Mouse (Mus musculus): ENCODE results near the gene Bank1. TPM values are rescaled to one million over a fixed set of nuclear protein-coding genes. Genes with fewer than 3 reads are reported as not detected.

Gene Bank1
- polyA plus RNA-seq, 1 experiment from 2014 or later: 1.5 TPM

- H3K9ac ChIP-seq (ENCODE audit: low read depth, low read length): no peak overlapping the region
- H3K4me2 ChIP-seq (replicated peaks; ENCODE audit: low read depth, low read length): no peak overlapping the region
- no peaks in the 10 kb centered on the region for H3K4me1 ChIP-seq (replicated peaks; ENCODE audit: control insufficient read depth, insufficient read depth, low read length)
- H3K4me3 ChIP-seq (ENCODE audit: low read depth, low read length): no peak overlapping the region
- DNase-seq (ENCODE audit: low spot score): no peak
- ATAC-seq (ENCODE audit: low FRiP score): no peak
- no peaks in the 10 kb centered on the region for H3K36me3 ChIP-seq (ENCODE audit: control insufficient read depth, insufficient read depth, low read length)
- 81% methylated on average over 2 of the region's 2 CpGs for WGBS
- no peaks in the 10 kb centered on the region for H3K9me3 ChIP-seq (ENCODE audit: control insufficient read depth, low read length)
- H3K27ac ChIP-seq (ENCODE audit: low read depth, low read length): no peak overlapping the region
- H3K27me3 ChIP-seq (ENCODE audit: control insufficient read depth, insufficient read depth, low read length): no peaks in the 10 kb centered on the region
These were observed 28.5 kb downstream of the Bank1 start for GRCm38 (mm10) chr3:136297355-136297754.

DNA sequence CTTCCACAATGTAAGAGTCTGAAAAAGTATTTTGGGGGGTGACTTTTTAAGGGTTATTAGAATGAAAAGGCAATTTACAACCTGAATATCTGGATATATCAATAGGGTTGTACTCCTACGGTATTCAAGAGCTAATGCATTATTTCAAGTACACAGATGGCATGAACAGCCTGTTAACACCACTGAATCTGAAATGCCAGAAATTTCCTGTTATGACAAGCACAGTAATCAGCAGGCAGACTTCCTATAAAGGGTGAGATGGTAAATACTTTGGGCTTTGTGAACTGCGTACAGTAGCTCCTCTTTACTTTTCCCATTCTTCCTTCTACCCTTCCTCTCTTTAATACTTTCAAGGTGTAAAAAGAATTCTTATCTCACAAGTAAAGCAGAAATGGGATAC lies 30.6 kb downstream of the Bank1 start:
- ATAC-seq (ENCODE audit: low FRiP score) (no peak), DNase-seq (ENCODE audit: low spot score) (no peak)
- no peak overlapping the region for H3K27ac ChIP-seq (ENCODE audit: low read depth, low read length)
- 87% methylated on average over 2 of the region's 2 CpGs for WGBS
- no peak overlapping the region for H3K4me2 ChIP-seq (replicated peaks; ENCODE audit: low read depth, low read length)
- H3K4me3 ChIP-seq (ENCODE audit: low read depth, low read length): no peak overlapping the region
- H3K36me3 ChIP-seq (ENCODE audit: control insufficient read depth, insufficient read depth, low read length): no peaks in the 10 kb centered on the region
- no peak overlapping the region for H3K9ac ChIP-seq (ENCODE audit: low read depth, low read length)
- H3K27me3 ChIP-seq (ENCODE audit: control insufficient read depth, insufficient read depth, low read length): no peaks in the 10 kb centered on the region
- no peaks in the 10 kb centered on the region for H3K9me3 ChIP-seq (ENCODE audit: control insufficient read depth, low read length)
- H3K4me1 ChIP-seq (replicated peaks; ENCODE audit: control insufficient read depth, insufficient read depth, low read length): no peaks in the 10 kb centered on the region

DNA sequence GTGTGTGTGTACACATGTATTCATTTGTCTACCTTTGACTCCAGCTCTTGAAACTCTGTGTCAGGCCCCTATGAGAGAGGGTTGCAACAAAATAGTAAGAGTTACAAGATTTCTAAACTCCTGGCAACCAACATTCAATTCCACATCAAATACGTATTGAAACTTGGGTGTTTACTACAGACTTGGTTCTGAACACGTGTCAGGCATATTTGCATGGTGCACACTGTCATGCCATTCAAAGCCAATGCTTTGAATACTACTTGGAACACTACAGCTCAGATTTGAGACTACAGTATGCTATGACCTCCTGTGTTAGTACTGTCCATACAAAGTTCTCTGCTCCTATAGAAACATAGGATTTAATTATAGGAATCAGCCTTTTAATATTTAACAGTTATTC lies 38.0 kb downstream of the Bank1 start:
- Histone ChIP-seq H3K36me3 (ENCODE audit: control insufficient read depth, insufficient read depth, low read length) (no peaks in the 10 kb centered on the region), H3K4me2 (replicated peaks; ENCODE audit: low read depth, low read length) (no peak overlapping the region), H3K4me3 (ENCODE audit: low read depth, low read length) (no peak overlapping the region), H3K9me3 (ENCODE audit: control insufficient read depth, low read length) (no peaks in the 10 kb centered on the region), H3K27me3 (ENCODE audit: control insufficient read depth, insufficient read depth, low read length) (no peaks in the 10 kb centered on the region), H3K4me1 (replicated peaks; ENCODE audit: control insufficient read depth, insufficient read depth, low read length) (no peaks in the 10 kb centered on the region), H3K9ac (ENCODE audit: low read depth, low read length) (no peak overlapping the region), H3K27ac (ENCODE audit: low read depth, low read length) (no peak overlapping the region)
- no peak for DNase-seq (ENCODE audit: low spot score)
- WGBS: 88% methylated on average over 2 of the region's 2 CpGs
- no peak for ATAC-seq (ENCODE audit: low FRiP score)

DNA sequence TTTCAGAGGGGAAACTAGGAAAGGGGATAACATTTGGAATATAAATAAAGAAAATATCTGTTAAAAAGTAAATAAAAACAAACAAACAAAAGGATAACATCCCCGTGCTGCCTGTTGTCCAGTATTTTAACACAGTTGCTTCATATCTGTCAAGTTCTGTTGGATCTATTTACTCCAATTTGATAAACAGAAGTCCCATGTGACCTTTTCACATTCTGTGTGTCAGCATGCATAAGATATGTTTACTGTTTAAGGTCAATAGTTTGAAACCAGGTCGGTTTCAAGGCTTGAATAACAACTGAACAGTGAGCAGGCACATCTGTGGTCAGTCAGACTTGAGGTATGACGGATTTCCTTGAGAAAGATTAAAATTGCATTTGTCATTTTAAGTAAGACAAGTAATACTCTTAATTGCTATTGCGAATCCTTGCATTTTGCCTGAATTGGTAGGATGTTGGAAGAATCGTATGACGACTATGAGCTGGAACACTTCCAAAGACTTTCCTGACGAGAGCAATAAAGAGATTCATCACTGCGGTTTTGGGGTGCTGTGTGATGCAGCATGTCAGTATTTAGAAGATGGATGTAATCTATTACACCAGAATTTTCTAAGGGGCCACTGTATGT lies 60.8 kb downstream of the Bank1 start:
- H3K27me3 ChIP-seq (ENCODE audit: control insufficient read depth, insufficient read depth, low read length): no peaks in the 10 kb centered on the region
- ATAC-seq (ENCODE audit: low FRiP score) (no peak), DNase-seq (ENCODE audit: low spot score) (no peak)
- H3K4me1 ChIP-seq (replicated peaks; ENCODE audit: control insufficient read depth, insufficient read depth, low read length): no peaks in the 10 kb centered on the region
- 88% methylated on average over 8 of the region's 8 CpGs for WGBS
- H3K4me2 ChIP-seq (replicated peaks; ENCODE audit: low read depth, low read length): no peak overlapping the region
- no peaks in the 10 kb centered on the region for H3K36me3 ChIP-seq (ENCODE audit: control insufficient read depth, insufficient read depth, low read length)
- H3K4me3 ChIP-seq (ENCODE audit: low read depth, low read length): no peak overlapping the region
- no peak overlapping the region for H3K9ac ChIP-seq (ENCODE audit: low read depth, low read length)
- H3K27ac ChIP-seq (ENCODE audit: low read depth, low read length): no peak overlapping the region
- H3K9me3 ChIP-seq (ENCODE audit: control insufficient read depth, low read length): no peaks in the 10 kb centered on the region

DNA sequence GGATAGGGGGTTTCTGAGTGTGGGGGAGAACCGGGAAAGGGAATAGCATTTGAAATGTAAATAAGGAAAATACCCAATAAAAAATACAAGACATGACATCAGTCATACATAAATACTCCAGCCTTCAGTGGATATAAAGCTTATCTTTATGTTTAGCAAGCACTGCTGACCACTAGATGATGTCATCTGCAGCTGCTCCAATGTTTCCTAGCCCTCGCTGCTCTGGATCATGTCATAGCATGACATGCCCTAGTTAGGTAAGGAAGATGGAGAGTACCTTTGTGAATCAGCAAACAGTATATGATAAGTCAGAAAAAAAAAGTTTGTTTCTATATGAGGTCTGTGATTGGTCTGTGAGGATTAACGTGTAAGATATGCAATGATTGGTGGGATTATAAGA lies 68.1 kb downstream of the Bank1 start:
- H3K4me3 ChIP-seq (ENCODE audit: low read depth, low read length): no peak overlapping the region
- no peak overlapping the region for H3K4me2 ChIP-seq (replicated peaks; ENCODE audit: low read depth, low read length)
- H3K27ac ChIP-seq (ENCODE audit: low read depth, low read length): no peak overlapping the region
- ATAC-seq (ENCODE audit: low FRiP score): no peak
- no peaks in the 10 kb centered on the region for H3K9me3 ChIP-seq (ENCODE audit: control insufficient read depth, low read length)
- no peak for DNase-seq (ENCODE audit: low spot score)
- H3K9ac ChIP-seq (ENCODE audit: low read depth, low read length): no peak overlapping the region
- H3K27me3 ChIP-seq (ENCODE audit: control insufficient read depth, insufficient read depth, low read length): no peaks in the 10 kb centered on the region
- 95% methylated on average over 3 of the region's 3 CpGs for WGBS
- no peaks in the 10 kb centered on the region for H3K4me1 ChIP-seq (replicated peaks; ENCODE audit: control insufficient read depth, insufficient read depth, low read length)
- H3K36me3 ChIP-seq (ENCODE audit: control insufficient read depth, insufficient read depth, low read length): no peaks in the 10 kb centered on the region

GRCm38 (mm10) chr3:136254713-136255112 lies 71.2 kb downstream of the Bank1 start:
- Histone ChIP-seq H3K9ac (ENCODE audit: low read depth, low read length) (no peak overlapping the region), H3K27ac (ENCODE audit: low read depth, low read length) (no peak overlapping the region), H3K4me2 (replicated peaks; ENCODE audit: low read depth, low read length) (no peak overlapping the region), H3K4me3 (ENCODE audit: low read depth, low read length) (no peak overlapping the region), H3K36me3 (ENCODE audit: control insufficient read depth, insufficient read depth, low read length) (no peaks in the 10 kb centered on the region), H3K4me1 (replicated peaks; ENCODE audit: control insufficient read depth, insufficient read depth, low read length) (no peaks in the 10 kb centered on the region), H3K9me3 (ENCODE audit: control insufficient read depth, low read length) (no peaks in the 10 kb centered on the region), H3K27me3 (ENCODE audit: control insufficient read depth, insufficient read depth, low read length) (no peaks in the 10 kb centered on the region)
- no peak for ATAC-seq (ENCODE audit: low FRiP score)
- DNase-seq (ENCODE audit: low spot score): no peak
- 65% methylated on average over 2 of the region's 2 CpGs for WGBS

DNA sequence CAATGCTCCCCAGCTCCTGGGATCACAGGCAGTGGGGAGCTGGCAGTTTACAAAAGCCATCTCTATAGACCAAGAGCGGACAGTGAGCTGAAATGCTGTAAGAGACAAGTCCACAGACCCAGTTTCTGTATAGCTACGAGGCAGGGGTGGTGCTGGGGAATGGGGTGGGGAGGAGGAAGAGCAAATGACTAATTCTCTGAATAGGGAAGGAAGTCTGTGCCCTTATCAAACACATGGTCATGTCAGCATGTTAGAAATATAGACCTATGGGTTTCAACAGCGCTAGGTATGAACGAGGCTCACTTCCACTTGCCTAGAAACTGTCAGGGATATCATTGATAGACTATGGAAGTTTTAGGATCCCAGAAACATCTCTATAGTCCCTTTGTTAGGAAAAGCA lies 73.0 kb downstream of the Bank1 start:
- H3K27me3 ChIP-seq (ENCODE audit: control insufficient read depth, insufficient read depth, low read length): no peaks in the 10 kb centered on the region
- H3K36me3 ChIP-seq (ENCODE audit: control insufficient read depth, insufficient read depth, low read length): no peaks in the 10 kb centered on the region
- H3K4me3 ChIP-seq (ENCODE audit: low read depth, low read length): no peak overlapping the region
- H3K27ac ChIP-seq (ENCODE audit: low read depth, low read length): no peak overlapping the region
- no peaks in the 10 kb centered on the region for H3K4me1 ChIP-seq (replicated peaks; ENCODE audit: control insufficient read depth, insufficient read depth, low read length)
- no peaks in the 10 kb centered on the region for H3K9me3 ChIP-seq (ENCODE audit: control insufficient read depth, low read length)
- 87% methylated on average over 4 of the region's 4 CpGs for WGBS
- H3K9ac ChIP-seq (ENCODE audit: low read depth, low read length): no peak overlapping the region
- ATAC-seq (ENCODE audit: low FRiP score): no peak
- H3K4me2 ChIP-seq (replicated peaks; ENCODE audit: low read depth, low read length): no peak overlapping the region
- DNase-seq (ENCODE audit: low spot score): no peak

DNA sequence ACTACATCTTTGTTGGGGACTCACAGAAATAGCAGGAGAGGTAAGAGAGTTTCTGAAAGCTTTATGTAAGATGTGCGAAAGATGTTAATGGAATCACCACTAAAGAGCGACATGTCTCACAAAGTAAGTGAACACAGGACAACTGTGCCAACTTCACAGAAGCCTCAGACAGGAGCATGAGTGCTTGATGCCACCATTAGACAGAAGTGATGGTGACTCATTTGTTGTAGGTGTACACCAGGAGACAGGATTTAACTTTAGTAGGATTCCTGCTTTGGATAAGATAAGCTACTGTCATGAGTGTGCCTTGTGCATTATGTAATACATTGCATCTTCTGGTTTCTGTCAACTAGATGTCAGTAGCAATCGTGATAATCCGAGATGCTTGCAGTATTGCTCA lies 74.3 kb downstream of the Bank1 start:
- WGBS: 90% methylated on average over 4 of the region's 4 CpGs
- Histone ChIP-seq H3K4me2 (replicated peaks; ENCODE audit: low read depth, low read length) (no peak overlapping the region), H3K4me1 (replicated peaks; ENCODE audit: control insufficient read depth, insufficient read depth, low read length) (no peaks in the 10 kb centered on the region), H3K4me3 (ENCODE audit: low read depth, low read length) (no peak overlapping the region), H3K27me3 (ENCODE audit: control insufficient read depth, insufficient read depth, low read length) (no peaks in the 10 kb centered on the region), H3K36me3 (ENCODE audit: control insufficient read depth, insufficient read depth, low read length) (no peaks in the 10 kb centered on the region), H3K9me3 (ENCODE audit: control insufficient read depth, low read length) (no peaks in the 10 kb centered on the region), H3K9ac (ENCODE audit: low read depth, low read length) (no peak overlapping the region), H3K27ac (ENCODE audit: low read depth, low read length) (no peak overlapping the region)
- DNase-seq (ENCODE audit: low spot score) (no peak), ATAC-seq (ENCODE audit: low FRiP score) (no peak)

DNA sequence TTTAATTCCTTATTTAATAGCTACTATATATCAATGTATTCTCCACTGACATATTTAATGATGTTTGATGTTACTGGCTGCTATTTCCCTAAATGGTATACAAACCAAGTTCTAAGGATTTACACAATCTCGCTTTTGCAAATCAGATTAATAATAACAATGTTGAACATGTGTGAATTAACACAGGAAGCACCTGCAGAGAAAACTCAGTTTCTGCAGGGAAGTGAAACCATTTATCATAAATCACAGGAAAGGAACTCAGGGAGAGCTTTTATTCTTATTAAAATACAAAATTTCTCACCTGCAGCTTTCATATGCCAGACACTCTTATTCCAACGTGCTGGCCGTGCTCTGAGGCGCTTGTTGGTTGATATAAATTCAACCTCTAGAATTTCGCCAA lies 78.5 kb downstream of the Bank1 start:
- Histone ChIP-seq H3K4me3 (ENCODE audit: low read depth, low read length) (no peak overlapping the region), H3K9me3 (ENCODE audit: control insufficient read depth, low read length) (no peaks in the 10 kb centered on the region), H3K27ac (ENCODE audit: low read depth, low read length) (no peak overlapping the region), H3K4me2 (replicated peaks; ENCODE audit: low read depth, low read length) (no peak overlapping the region), H3K36me3 (ENCODE audit: control insufficient read depth, insufficient read depth, low read length) (no peaks in the 10 kb centered on the region), H3K4me1 (replicated peaks; ENCODE audit: control insufficient read depth, insufficient read depth, low read length) (no peaks in the 10 kb centered on the region), H3K9ac (ENCODE audit: low read depth, low read length) (no peak overlapping the region), H3K27me3 (ENCODE audit: control insufficient read depth, insufficient read depth, low read length) (no peaks in the 10 kb centered on the region)
- ATAC-seq (ENCODE audit: low FRiP score): no peak
- DNase-seq (ENCODE audit: low spot score): no peak
- WGBS: 84% methylated on average over 5 of the region's 5 CpGs

Measured in hindbrain, embryonic 11.5 days (tissue).